Mouse (Mus musculus) MEL (cell line): ENCODE data around the gene Oaz1. TPM values are rescaled to one million over a fixed set of nuclear protein-coding genes. Genes with fewer than 3 reads are reported as not detected.

ENCODE experiments used
- DNase-seq: peaks from one replicate; pipeline ENCODE4 v3.0.0; 2011; ENCODE audit warnings: low read depth, low spot score
- H3K27ac ChIP-seq: 2 replicates; pipeline ENCODE4 v1.5.1; 2012; ENCODE audit warnings: low read depth, mild to moderate bottlenecking, control low read depth, low read length, moderate library complexity; ENCODE audit not compliant: control insufficient read depth
- H3K27me3 ChIP-seq, 2 experiments: fragments of 150-350 bp in 1 of 2; sonication (generic) in 1 of 2; 2 replicates each; pipeline ENCODE4 v1.6.1; 2012; ENCODE audit warnings: low read length in 2 of 2, mild to moderate bottlenecking in 2 of 2, improper control_type of control experiment in 1 of 2, moderate library complexity in 1 of 2; ENCODE audit not compliant: insufficient read depth in 2 of 2, control insufficient read depth in 1 of 2
- H3K36me3 ChIP-seq, 2 experiments: 2 replicates each; pipeline ENCODE4 v1.6.1; 2012 to 2014; ENCODE audit warnings: low read length in 2 of 2, improper control_type of control experiment in 1 of 2, inconsistent platforms in 1 of 2, mild to moderate bottlenecking in 1 of 2; ENCODE audit not compliant: insufficient read depth in 2 of 2, control insufficient read depth in 1 of 2
- H3K4me1 ChIP-seq, 2 experiments: fragments of 150-350 bp in 1 of 2; sonication (generic) in 1 of 2; 2 replicates each; pipeline ENCODE4 v1.6.1; 2012; ENCODE audit warnings: low read length in 2 of 2, improper control_type of control experiment in 1 of 2, mild to moderate bottlenecking in 1 of 2; ENCODE audit not compliant: insufficient read depth in 2 of 2, control insufficient read depth in 1 of 2
- H3K4me3 ChIP-seq, 2 experiments: fragments of 150-350 bp in 1 of 2; sonication (generic) in 1 of 2; 2 replicates each; pipeline ENCODE4 v1.5.1; 2012; ENCODE audit warnings: low read depth in 2 of 2, low read length in 2 of 2, mild to moderate bottlenecking in 2 of 2, moderate library complexity in 2 of 2, control low read depth in 1 of 2, improper control_type of control experiment in 1 of 2; ENCODE audit not compliant: control insufficient read depth in 1 of 2, insufficient read depth in 1 of 2
- H3K79me2 ChIP-seq: 2 replicates; pipeline ENCODE4 v1.6.1; 2012; ENCODE audit warnings: mild to moderate bottlenecking, low read length, moderate library complexity; ENCODE audit not compliant: control insufficient read depth, poor library complexity, insufficient read depth
- H3K9ac ChIP-seq: 2 replicates; pipeline ENCODE4 v1.6.1; 2012; ENCODE audit warnings: low read depth, mild to moderate bottlenecking, control low read depth, low read length, moderate library complexity; ENCODE audit not compliant: control insufficient read depth, poor library complexity, severe bottlenecking
- H3K9me3 ChIP-seq: fragments of 150-350 bp; sonication (generic); replicated peaks from 2 replicates; pipeline ENCODE4 v1.6.1; 2012; ENCODE audit warnings: mild to moderate bottlenecking, low read length, improper control_type of control experiment, moderate library complexity; ENCODE audit not compliant: insufficient read depth
- CTCF ChIP-seq, 3 experiments: IDR thresholded peaks in 2 of 3; conservative IDR thresholded peaks in 1 of 3; 2 replicates each; pipeline ENCODE4 v1.5.1; 2011 to 2012; ENCODE audit warnings: low read length in 3 of 3, low read depth in 2 of 3, mild to moderate bottlenecking in 2 of 3, improper control_type of control experiment in 1 of 3, inconsistent platforms in 1 of 3, mixed read lengths in 1 of 3, moderate library complexity in 1 of 3; ENCODE audit not compliant: control insufficient read depth in 1 of 3, insufficient read depth in 1 of 3, poor library complexity in 1 of 3, severe bottlenecking in 1 of 3
- E2F4 ChIP-seq: IDR thresholded peaks from 2 replicates; pipeline ENCODE4 v1.6.1; 2011; ENCODE audit warnings: low read depth, low read length, improper control_type of control experiment, borderline replicate concordance
- JUND ChIP-seq: IDR thresholded peaks from 2 replicates; pipeline ENCODE4 v1.6.1; 2011; ENCODE audit warnings: low read depth, mild to moderate bottlenecking, improper control_type of control experiment, low read length
- MEF2A ChIP-seq: IDR thresholded peaks from 2 replicates; pipeline ENCODE4 v1.6.1; 2014; ENCODE audit warnings: low read depth, mild to moderate bottlenecking, inconsistent platforms, low read length, improper control_type of control experiment; ENCODE audit not compliant: poor library complexity, insufficient replicate concordance, severe bottlenecking; ENCODE audit errors: extremely low read depth
- MXI1 ChIP-seq: IDR thresholded peaks from 2 replicates; pipeline ENCODE4 v1.6.1; 2011; ENCODE audit warnings: mild to moderate bottlenecking, low read depth, low read length, improper control_type of control experiment
- MYC ChIP-seq: IDR thresholded peaks from 2 replicates; pipeline ENCODE4 v1.6.1; 2011; ENCODE audit warnings: low read depth, mild to moderate bottlenecking, low read length, improper control_type of control experiment, moderate library complexity
- POLR2A ChIP-seq, 2 experiments: IDR thresholded peaks; 2 replicates each; pipeline ENCODE4 v1.6.1; 2011 to 2012; ENCODE audit warnings: low read length in 2 of 2, mild to moderate bottlenecking in 2 of 2, control low read depth in 1 of 2, improper control_type of control experiment in 1 of 2, low read depth in 1 of 2, moderate library complexity in 1 of 2; ENCODE audit not compliant: control insufficient read depth in 1 of 2, insufficient read depth in 1 of 2, poor library complexity in 1 of 2
- POLR2AphosphoS5 ChIP-seq: IDR thresholded peaks from 2 replicates; pipeline ENCODE4 v1.6.1; 2012; ENCODE audit warnings: low read depth, borderline replicate concordance, mild to moderate bottlenecking, inconsistent platforms, low read length, moderate library complexity, mixed read lengths
- RCOR1 ChIP-seq: IDR thresholded peaks from 2 replicates; pipeline ENCODE4 v1.6.1; 2012; ENCODE audit warnings: low read depth, mild to moderate bottlenecking, inconsistent platforms, low read length, improper control_type of control experiment
- SMC3 ChIP-seq: IDR thresholded peaks from 2 replicates; pipeline ENCODE4 v1.6.1; 2011; ENCODE audit warnings: low read depth, low read length, improper control_type of control experiment
- USF2 ChIP-seq, 2 experiments: IDR thresholded peaks; 2 replicates each; pipeline ENCODE4 v1.6.1; 2011 to 2012; ENCODE audit warnings: improper control_type of control experiment in 2 of 2, low read length in 2 of 2, borderline replicate concordance in 1 of 2, inconsistent platforms in 1 of 2, low read depth in 1 of 2, mild to moderate bottlenecking in 1 of 2; ENCODE audit not compliant: insufficient read depth in 1 of 2
- ZC3H11A ChIP-seq: IDR thresholded peaks from 2 replicates; pipeline ENCODE4 v1.6.1; 2012; ENCODE audit warnings: low read depth, mild to moderate bottlenecking, inconsistent platforms, low read length, improper control_type of control experiment
- ZKSCAN1 ChIP-seq: IDR thresholded peaks from 2 replicates; pipeline ENCODE4 v1.6.1; 2012; ENCODE audit warnings: low read depth, mild to moderate bottlenecking, inconsistent platforms, low read length, improper control_type of control experiment, moderate library complexity
- ZNF384 ChIP-seq: IDR thresholded peaks from 2 replicates; pipeline ENCODE4 v1.6.1; 2012; ENCODE audit warnings: low read depth, mild to moderate bottlenecking, inconsistent platforms, low read length, improper control_type of control experiment
- polyA plus RNA-seq, 2 experiments: library from polyadenylated mRNA; stranded (reverse) in 1 of 2; unstranded in 1 of 2; fragments of >175 nt in 1 of 2; fragments of >200 nt in 1 of 2; gene quantifications; 2 replicates each; pipeline versions ENCODE4 v1.2.1 to v1.2.4; 2012; ENCODE audit warnings: low replicate concordance in 2 of 2, low read depth in 1 of 2; ENCODE audit not compliant: insufficient read length in 2 of 2, insufficient read depth in 1 of 2, missing spikeins in 1 of 2
- total RNA-seq: library from RNA; depleted of rRNA; stranded (reverse); fragments of 300-350 nt; gene quantifications from 2 replicates; pipeline ENCODE4 v1.2.3, GENCODE M21; 2012

The Oaz1 gene
- total and polyA plus RNA-seq, 3 experiments, result 983 to 1,528 TPM; not detected in 1

DNA sequence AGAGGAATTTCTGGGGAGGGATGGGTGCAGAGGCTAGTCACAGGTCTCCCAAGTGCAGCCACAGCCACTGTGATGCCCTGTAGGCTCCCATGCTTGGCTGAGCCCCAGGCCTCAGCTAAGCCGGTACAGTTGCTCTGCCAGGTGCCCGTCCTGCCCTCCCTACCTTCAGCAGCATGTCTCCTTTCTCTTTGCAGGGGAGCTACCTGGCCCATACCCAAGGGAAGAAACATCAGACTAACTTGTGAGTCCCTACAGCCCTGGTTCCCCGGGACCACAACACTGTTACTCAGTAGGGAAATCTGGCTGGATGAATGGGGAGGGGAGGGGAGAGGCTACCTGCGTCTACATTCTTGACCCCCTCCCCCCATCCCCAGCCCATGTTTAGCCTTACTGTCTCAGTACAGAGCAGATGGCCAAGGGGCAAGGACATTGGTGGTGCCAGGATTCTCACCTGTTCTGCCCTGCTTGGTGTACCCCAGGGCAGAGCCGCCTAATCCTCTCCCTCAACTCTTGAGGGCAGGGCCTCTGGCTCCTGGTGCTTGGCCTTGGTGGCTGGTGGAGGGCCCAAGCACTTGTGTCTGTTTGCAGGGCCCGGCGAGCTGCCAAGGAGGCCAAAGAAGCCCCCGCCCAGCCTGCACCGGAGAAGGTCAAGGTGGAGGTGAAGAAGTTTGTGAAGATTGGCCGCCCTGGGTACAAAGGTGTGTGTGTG lies 24.1 kb upstream of the Oaz1 start:
- DNase-seq, result no peak
- no peaks in the 10 kb centered on the region for H3K9me3 ChIP-seq
- peaks cover 0 to 12% of the 10 kb centered on the region in 2 experiments; a peak in 1 of 4 replicates for H3K4me1 ChIP-seq
- H3K36me3 ChIP-seq, result peaks cover 0 to 6% of the 10 kb centered on the region in 2 experiments; a peak in 1 of 4 replicates
- no peak overlapping the region for H3K9ac ChIP-seq
- no peaks in the 10 kb centered on the region for H3K27me3 ChIP-seq
- peaks cover 39% of the 10 kb centered on the region for H3K79me2 ChIP-seq
- no peak overlapping the region for H3K27ac ChIP-seq
- no peak for TF ChIP-seq MXI1
- TF ChIP-seq USF2 (IDR thresholded peaks at IDR 0.05; ENCODE audit: borderline replicate concordance in 1 of 2, insufficient read depth in 1 of 2, low read depth in 1 of 2, low read length in 2 of 2), result no peak
- TF ChIP-seq ZKSCAN1, result no peak
- TF ChIP-seq, all 39 proteins: peak for 0
- no peak overlapping the region for H3K4me3 ChIP-seq

DNA sequence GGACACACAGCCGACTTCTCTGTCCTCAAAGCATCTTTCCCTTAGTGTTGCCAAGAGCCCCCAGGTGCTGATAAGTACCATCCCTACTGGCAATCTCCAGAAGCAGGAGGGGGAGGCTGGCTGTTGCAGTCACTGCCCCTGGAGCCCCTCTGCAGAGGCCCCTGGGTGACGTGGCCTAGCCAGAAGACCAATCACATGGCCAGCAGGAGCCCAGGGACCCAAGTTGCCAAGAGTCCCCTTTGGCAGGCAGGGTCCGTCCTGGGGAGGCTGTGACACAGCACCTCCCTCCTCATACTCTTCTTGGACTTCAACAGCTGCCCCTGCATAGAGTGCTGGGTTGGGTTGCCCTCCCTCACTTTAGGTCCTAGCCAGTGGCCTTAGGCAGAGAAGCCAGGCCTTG lies 23.5 kb upstream of the Oaz1 start:
- Histone ChIP-seq H3K36me3 (peaks cover 0 to 6% of the 10 kb centered on the region in 2 experiments; a peak in 1 of 4 replicates), H3K4me1 (peaks cover 0 to 12% of the 10 kb centered on the region in 2 experiments; a peak in 1 of 4 replicates), H3K4me3 (no peak overlapping the region), H3K79me2 (peaks cover 33% of the 10 kb centered on the region), H3K9ac (no peak overlapping the region), H3K27me3 (no peaks in the 10 kb centered on the region), H3K9me3 (no peaks in the 10 kb centered on the region), H3K27ac (no peak overlapping the region)
- DNase-seq, result no peak
- TF ChIP-seq ZNF384 (no peak), POLR2AphosphoS5 (no peak), CTCF (IDR thresholded peaks at IDR 0.05 in 2 of 3, conservative IDR thresholded peaks at IDR 0.05 in 1 of 3; ENCODE audit: control insufficient read depth in 1 of 3, insufficient read depth in 1 of 3, low read depth in 2 of 3, low read length in 3 of 3, poor library complexity in 1 of 3, severe bottlenecking in 1 of 3) (no peak), MYC (no peak), POLR2A (IDR thresholded peaks at IDR 0.05; ENCODE audit: control insufficient read depth in 1 of 2, insufficient read depth in 1 of 2, low read depth in 1 of 2, low read length in 2 of 2, poor library complexity in 1 of 2) (no peak; a peak in 1 of 4 replicates), MEF2A (no peak), ZC3H11A (no peak), SMC3 (no peak), RCOR1 (no peak), ZKSCAN1 (no peak), E2F4 (no peak), JUND (no peak)
